8 mouse cellular contexts compared by ENCODE assay signal in the genomic region with DNA sequence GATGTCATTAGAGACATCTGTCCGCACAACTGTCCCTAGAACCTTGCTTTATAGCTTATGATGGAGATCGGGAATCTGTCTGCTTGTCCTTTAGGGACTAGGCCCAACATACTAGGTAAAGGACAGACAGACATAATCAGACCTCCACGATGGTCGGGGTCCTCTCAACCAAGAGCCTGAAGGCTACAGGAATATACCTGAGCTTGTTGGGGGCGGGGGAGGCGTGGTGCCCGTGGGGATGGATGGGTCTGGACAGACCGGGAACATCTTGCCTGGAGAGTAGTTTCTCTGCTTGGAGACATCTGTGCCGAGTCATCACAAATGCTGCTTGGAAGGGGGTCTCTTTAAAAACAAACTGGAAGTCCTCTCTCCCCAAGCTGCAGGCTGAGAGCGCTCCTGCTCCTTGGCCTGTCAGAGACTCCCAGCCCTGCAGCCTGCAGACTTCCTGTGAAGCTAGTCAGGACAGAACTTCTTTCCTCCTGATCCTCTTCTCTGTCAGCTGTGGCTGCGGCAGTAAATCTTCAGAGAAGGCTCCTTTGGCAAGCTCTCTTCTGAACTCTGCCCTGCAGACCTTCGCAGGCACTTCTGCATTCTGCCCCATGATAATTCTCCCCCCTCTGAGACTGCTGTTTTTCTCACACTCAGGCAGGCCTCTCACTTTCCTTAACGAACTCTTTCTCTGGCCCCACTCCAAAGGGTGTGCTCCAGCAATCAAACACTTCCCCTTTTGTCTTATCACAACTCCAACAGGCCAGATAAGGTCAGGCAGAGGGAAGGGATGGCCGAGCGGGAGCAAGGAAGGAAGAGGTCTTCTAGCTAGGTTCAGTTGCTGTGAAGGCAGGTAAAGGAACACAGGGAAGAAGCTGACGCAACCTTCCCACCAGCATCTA.
DNase-seq lines count a peak whose midpoint lies in the region; ATAC-seq and TF ChIP-seq lines count a peak whose summit lies in the region.

No protein-coding gene starts in this region.

- no peak for TF ChIP-seq CTCF in brain, embryonic 14.5 days (IDR thresholded peaks at IDR 0.05; ENCODE audit: borderline replicate concordance, extremely low read depth, insufficient read depth, insufficient read length)

- H3K9me3 ChIP-seq in heart, embryonic 14.5 days (ENCODE audit: control insufficient read depth, low read length) = no peaks in the 10 kb centered on the region
- no peaks in the 10 kb centered on the region for H3K9me3 ChIP-seq in midbrain, embryonic 15.5 days

- peaks cover 5 to 14% of the 10 kb centered on the region in 2 experiments for H3K4me1 ChIP-seq in heart, embryonic 14.5 days (ENCODE audit: control insufficient read depth in 2 of 2, insufficient read depth in 2 of 2, low read length in 2 of 2)
- H3K4me1 ChIP-seq in midbrain, embryonic 15.5 days = no peaks in the 10 kb centered on the region

- no peak overlapping the region for H3K4me3 ChIP-seq in heart, embryonic 14.5 days (ENCODE audit: control insufficient read depth in 1 of 2, insufficient read depth in 1 of 2, low read depth in 1 of 2, low read length in 2 of 2)
- no peak overlapping the region for H3K4me3 ChIP-seq in midbrain, embryonic 15.5 days

- peak; percentile 84 for ATAC-seq in heart, embryonic 14.5 days (ENCODE audit: insufficient number of reproducible peaks, insufficient read depth, low FRiP score, low read depth)
- ATAC-seq in megakaryocyte-erythroid progenitor cell, adult 5-6 weeks (replicated peaks; ENCODE audit: low FRiP score, low TSS enrichment, poor library complexity, severe bottlenecking) = peak; percentile 94
- ATAC-seq in midbrain, embryonic 15.5 days (replicated peaks) = no peak

- peak overlapping the region; percentile 60 for H3K9ac ChIP-seq in heart, embryonic 14.5 days (ENCODE audit: low read length)
- H3K9ac ChIP-seq in midbrain, embryonic 15.5 days = no peak overlapping the region

- H3K36me3 ChIP-seq in heart, embryonic 14.5 days (ENCODE audit: control insufficient read depth, insufficient read depth, low read length) = no peaks in the 10 kb centered on the region
- no peaks in the 10 kb centered on the region for H3K36me3 ChIP-seq in midbrain, embryonic 15.5 days (replicated peaks)

- peak; percentile 35 for DNase-seq in layer of hippocampus, adult 9-11 months
- no peak for DNase-seq in layer of hippocampus, adult 8-10 months (ENCODE audit: low spot score in 2 of 2)
- peak; percentile 11 for DNase-seq in brain, embryonic 14.5 days (ENCODE audit: low read depth)
- peak; percentile 94 for DNase-seq in large intestine, adult 2 months (ENCODE audit: low read depth, low spot score)
- DNase-seq in thymus, adult 18-20 months = no peak

- H3K27me3 ChIP-seq in heart, embryonic 14.5 days (ENCODE audit: control insufficient read depth, insufficient read depth, low read length) = no peaks in the 10 kb centered on the region
- H3K27me3 ChIP-seq in midbrain, embryonic 15.5 days (replicated peaks) = no peaks in the 10 kb centered on the region

- peak overlapping the region; percentile 38 for H3K4me2 ChIP-seq in heart, embryonic 14.5 days (ENCODE audit: low read length)
- H3K4me2 ChIP-seq in midbrain, embryonic 15.5 days = no peak overlapping the region

- 27% methylated on average over 16 of the region's 16 CpGs for WGBS in heart, embryonic 14.5 days
- 23% methylated on average over 16 of the region's 16 CpGs for WGBS in large intestine, adult 2 months
- 72% methylated on average over 16 of the region's 16 CpGs for WGBS in midbrain, embryonic 15.5 days

- peak overlapping the region; percentile 45 to 66 for H3K27ac ChIP-seq in heart, embryonic 14.5 days (replicated peaks in 1 of 2; ENCODE audit: control insufficient read depth in 1 of 2, insufficient read depth in 1 of 2, low read depth in 2 of 2, low read length in 2 of 2)
- no peak overlapping the region for H3K27ac ChIP-seq in midbrain, embryonic 15.5 days

- no peak for TF ChIP-seq POLR2A in brain, embryonic 14.5 days (IDR thresholded peaks at IDR 0.05; ENCODE audit: borderline replicate concordance, extremely low read depth, insufficient read depth, insufficient read length, poor library complexity, severe bottlenecking)

Comparison
In these comparisons a context has a peak if more than half of its experiments do, and no peak if none do; other contexts are left out.
1. DNase-seq: peak in layer of hippocampus, adult 9-11 months (single experiment), brain, embryonic 14.5 days (single experiment) and large intestine, adult 2 months (single experiment); none in layer of hippocampus, adult 8-10 months (0 of 2) and thymus, adult 18-20 months (0 of 2).